Mouse (Mus musculus): ENCODE data around the gene Asb16. TPM values are rescaled to one million over a fixed set of nuclear protein-coding genes. Genes with fewer than 3 reads are reported as not detected.
A peak's percentile ranks its signal among the peaks of the same experiment; 100 is the strongest.

Asb16 gene
- polyA plus RNA-seq, 1 experiment from 2014 or later, result 0.06 TPM

- Histone ChIP-seq H3K36me3 (replicated peaks) (no peaks in the 10 kb centered on the region), H3K9me3 (replicated peaks) (no peaks in the 10 kb centered on the region), H3K4me1 (replicated peaks) (peaks cover 59% of the 10 kb centered on the region), H3K9ac (no peak overlapping the region), H3K27me3 (peaks cover 72% of the 10 kb centered on the region), H3K4me2 (no peak overlapping the region), H3K27ac (replicated peaks) (no peak overlapping the region), H3K4me3 (replicated peaks) (no peak overlapping the region)
- 66% methylated on average over 12 of the region's 12 CpGs for WGBS (ENCODE audit: insufficient replicate concordance)
- ATAC-seq (ENCODE audit: insufficient read depth), result no peak
Observed at GRCm38 (mm10) chr11:102226067-102226978, 42.2 kb upstream of the Asb16 start.

GRCm38 (mm10) chr11:102227270-102228190, 41.0 kb upstream of the Asb16 start:
- H3K27ac ChIP-seq (replicated peaks), result no peak overlapping the region
- peaks cover 70% of the 10 kb centered on the region for H3K27me3 ChIP-seq
- H3K9ac ChIP-seq, result no peak overlapping the region
- H3K9me3 ChIP-seq (replicated peaks), result no peaks in the 10 kb centered on the region
- no peaks in the 10 kb centered on the region for H3K36me3 ChIP-seq (replicated peaks)
- peak overlapping the region; percentile 96 for H3K4me2 ChIP-seq
- peaks cover 50% of the 10 kb centered on the region for H3K4me1 ChIP-seq (replicated peaks)
- ATAC-seq (ENCODE audit: insufficient read depth), result no peak
- H3K4me3 ChIP-seq (replicated peaks), result no peak overlapping the region; the same call in 1 of the 2 replicates
- WGBS (ENCODE audit: insufficient replicate concordance), result 47% methylated on average over 12 of the region's 12 CpGs

GRCm38 (mm10) chr11:102228191-102228545, 40.4 kb upstream of the Asb16 start:
- no peak overlapping the region; the same call in 1 of the 2 replicates for H3K4me3 ChIP-seq (replicated peaks)
- peaks cover 44% of the 10 kb centered on the region for H3K4me1 ChIP-seq (replicated peaks)
- H3K36me3 ChIP-seq (replicated peaks), result no peaks in the 10 kb centered on the region
- peak overlapping the region; percentile 96 for H3K4me2 ChIP-seq
- no peak overlapping the region for H3K27ac ChIP-seq (replicated peaks)
- 32% methylated on average over 9 of the region's 9 CpGs for WGBS (ENCODE audit: insufficient replicate concordance)
- peaks cover 72% of the 10 kb centered on the region for H3K27me3 ChIP-seq
- no peak for ATAC-seq (ENCODE audit: insufficient read depth)
- no peak overlapping the region for H3K9ac ChIP-seq
- H3K9me3 ChIP-seq (replicated peaks), result no peaks in the 10 kb centered on the region

- Histone ChIP-seq H3K9ac (peak overlapping the region; percentile 88), H3K27ac (replicated peaks) (no peak overlapping the region), H3K27me3 (peaks cover 66% of the 10 kb centered on the region), H3K9me3 (replicated peaks) (no peaks in the 10 kb centered on the region), H3K4me2 (peak overlapping the region; percentile 96), H3K4me1 (replicated peaks) (peaks cover 40% of the 10 kb centered on the region), H3K36me3 (replicated peaks) (no peaks in the 10 kb centered on the region), H3K4me3 (replicated peaks) (peak overlapping the region; percentile 84)
- WGBS (ENCODE audit: insufficient replicate concordance), result 18% methylated on average over 7 of the region's 7 CpGs
- ATAC-seq (ENCODE audit: insufficient read depth), result no peak
Observed at GRCm38 (mm10) chr11:102228646-102229268, 39.8 kb upstream of the Asb16 start.

GRCm38 (mm10) chr11:102229331-102229953, 39.1 kb upstream of the Asb16 start:
- ATAC-seq (ENCODE audit: insufficient read depth), result peak; percentile 60
- H3K27ac ChIP-seq (replicated peaks), result peak overlapping the region; percentile 83
- H3K4me2 ChIP-seq, result peak overlapping the region; percentile 96
- H3K27me3 ChIP-seq, result peaks cover 59% of the 10 kb centered on the region
- peak overlapping the region; percentile 84 for H3K4me3 ChIP-seq (replicated peaks)
- under 1% methylated on average over 47 of the region's 47 CpGs for WGBS (ENCODE audit: insufficient replicate concordance)
- peaks cover 34% of the 10 kb centered on the region for H3K4me1 ChIP-seq (replicated peaks)
- H3K36me3 ChIP-seq (replicated peaks), result no peaks in the 10 kb centered on the region
- no peaks in the 10 kb centered on the region for H3K9me3 ChIP-seq (replicated peaks)
- peak overlapping the region; percentile 88 for H3K9ac ChIP-seq

- Histone ChIP-seq H3K4me1 (replicated peaks) (peaks cover 26% of the 10 kb centered on the region), H3K27ac (replicated peaks) (peak within 1 kb of the TSS; percentile 83), H3K9me3 (replicated peaks) (no peaks in the 10 kb centered on the region), H3K36me3 (replicated peaks) (no peaks in the 10 kb centered on the region), H3K9ac (peak within 1 kb of the TSS; percentile 88), H3K4me3 (replicated peaks) (peak within 1 kb of the TSS; percentile 84), H3K4me2 (peak within 1 kb of the TSS; percentile 96), H3K27me3 (peaks cover 52% of the 10 kb centered on the region)
- ATAC-seq (ENCODE audit: insufficient read depth), result peak; percentile 94
- WGBS (ENCODE audit: insufficient replicate concordance), result under 1% methylated on average over 46 of the region's 49 CpGs
Observed at GRCm38 (mm10) chr11:102230006-102230741, 38.4 kb upstream of the Asb16 start, which contains the start of gene Hdac5. TSS of gene Hdac5 (minus strand) at chr11:102230166.

- H3K4me3 ChIP-seq (replicated peaks), result no peak overlapping the region
- ATAC-seq (ENCODE audit: insufficient read depth), result no peak
- no peak overlapping the region for H3K9ac ChIP-seq
- no peak overlapping the region for H3K4me2 ChIP-seq
- H3K4me1 ChIP-seq (replicated peaks), result peaks cover 15% of the 10 kb centered on the region; the same call in 1 of the 2 replicates
- H3K27me3 ChIP-seq, result peaks cover 22% of the 10 kb centered on the region
- no peak overlapping the region for H3K27ac ChIP-seq (replicated peaks)
- H3K9me3 ChIP-seq (replicated peaks), result no peaks in the 10 kb centered on the region
- 15% methylated on average over 2 of the region's 2 CpGs for WGBS (ENCODE audit: insufficient replicate concordance)
- no peaks in the 10 kb centered on the region for H3K36me3 ChIP-seq (replicated peaks)
Observed at GRCm38 (mm10) chr11:102236022-102236421, 32.5 kb upstream of the Asb16 start.

- H3K9me3 ChIP-seq (replicated peaks), result no peaks in the 10 kb centered on the region
- H3K4me2 ChIP-seq, result no peak overlapping the region
- 63% methylated on average over 6 of the region's 6 CpGs for WGBS (ENCODE audit: insufficient replicate concordance)
- peaks cover 24% of the 10 kb centered on the region; the same call in 1 of the 2 replicates for H3K4me1 ChIP-seq (replicated peaks)
- H3K27ac ChIP-seq (replicated peaks), result 0 out of 2 replicates have a peak overlapping the region, but pooled peaks have one; percentile 15
- no peak for ATAC-seq (ENCODE audit: insufficient read depth)
- H3K27me3 ChIP-seq, result peaks cover 30% of the 10 kb centered on the region
- no peak overlapping the region for H3K9ac ChIP-seq
- no peaks in the 10 kb centered on the region for H3K36me3 ChIP-seq (replicated peaks)
- H3K4me3 ChIP-seq (replicated peaks), result no peak overlapping the region
Observed at GRCm38 (mm10) chr11:102240636-102241035, 27.9 kb upstream of the Asb16 start.

- H3K36me3 ChIP-seq (replicated peaks), result no peaks in the 10 kb centered on the region
- WGBS (ENCODE audit: insufficient replicate concordance), result 60% methylated on average over 5 of the region's 5 CpGs
- no peak overlapping the region for H3K4me3 ChIP-seq (replicated peaks)
- peaks cover 17% of the 10 kb centered on the region; the same call in 1 of the 2 replicates for H3K4me1 ChIP-seq (replicated peaks)
- H3K9me3 ChIP-seq (replicated peaks), result no peaks in the 10 kb centered on the region
- peak; percentile 77 for ATAC-seq (ENCODE audit: insufficient read depth)
- peaks cover 33% of the 10 kb centered on the region for H3K27me3 ChIP-seq
- H3K27ac ChIP-seq (replicated peaks), result 0 out of 2 replicates have a peak overlapping the region, but pooled peaks have one; percentile 15
- no peak overlapping the region for H3K9ac ChIP-seq
- no peak overlapping the region for H3K4me2 ChIP-seq
Observed at GRCm38 (mm10) chr11:102241246-102241645, 27.3 kb upstream of the Asb16 start.

- WGBS (ENCODE audit: insufficient replicate concordance), result 48% methylated on average over 5 of the region's 5 CpGs
- H3K4me3 ChIP-seq (replicated peaks), result no peak overlapping the region
- no peak for ATAC-seq (ENCODE audit: insufficient read depth)
- H3K36me3 ChIP-seq (replicated peaks), result no peaks in the 10 kb centered on the region
- peaks cover 33% of the 10 kb centered on the region for H3K27me3 ChIP-seq
- H3K4me2 ChIP-seq, result no peak overlapping the region
- H3K27ac ChIP-seq (replicated peaks), result no peak overlapping the region
- H3K9ac ChIP-seq, result no peak overlapping the region
- H3K4me1 ChIP-seq (replicated peaks), result peaks cover 15% of the 10 kb centered on the region; the same call in 1 of the 2 replicates
- no peaks in the 10 kb centered on the region for H3K9me3 ChIP-seq (replicated peaks)
Observed at GRCm38 (mm10) chr11:102241874-102242273, 26.7 kb upstream of the Asb16 start.

All from liver, embryonic 15.5 days (tissue).